Mouse (Mus musculus): ENCODE measurements around the gene Ttc30a2. TPM values are rescaled to one million over a fixed set of nuclear protein-coding genes. Genes with fewer than 3 reads are reported as not detected.

Gene Ttc30a2
- total and polyA plus RNA-seq, 2 experiments from 2014 or later = 0.23 to 1.4 TPM

- WGBS = 64% methylated on average over 2 of the region's 2 CpGs
- TF ChIP-seq EP300 (IDR thresholded peaks at IDR 0.05; ENCODE audit: low read depth) = no peak
- TF ChIP-seq CTCF (IDR thresholded peaks at IDR 0.05; ENCODE audit: low read depth) = no peak
- ATAC-seq (ENCODE audit: insufficient read depth, low read depth) = no peak
Observed at GRCm38 (mm10) chr2:75930941-75931340, 47.0 kb downstream of the Ttc30a2 start.

GRCm38 (mm10) chr2:75929786-75930444, 48.1 kb downstream of the Ttc30a2 start:
- Histone ChIP-seq H3K4me3 (ENCODE audit: low read depth, low read length) (no peak overlapping the region), H3K4me2 (ENCODE audit: low read depth, low read length) (no peak overlapping the region), H3K27ac (ENCODE audit: low read depth) (no peak overlapping the region), H3K9me3 (replicated peaks; ENCODE audit: control insufficient read depth, low read length) (no peaks in the 10 kb centered on the region), H3K4me1 (ENCODE audit: control insufficient read depth, insufficient read depth) (no peaks in the 10 kb centered on the region), H3K27me3 (ENCODE audit: control insufficient read depth, insufficient read depth, low read length) (no peaks in the 10 kb centered on the region), H3K36me3 (replicated peaks; ENCODE audit: control insufficient read depth, insufficient read depth, low read length) (peaks cover 19% of the 10 kb centered on the region), H3K9ac (replicated peaks; ENCODE audit: low read depth, low read length) (no peak overlapping the region)
- no peak for ATAC-seq (ENCODE audit: insufficient read depth, low read depth)
- TF ChIP-seq CTCF (IDR thresholded peaks at IDR 0.05; ENCODE audit: low read depth) = no peak
- TF ChIP-seq EP300 (IDR thresholded peaks at IDR 0.05; ENCODE audit: low read depth) = no peak
- peak; percentile 7 for DNase-seq (ENCODE audit: low spot score)
- 78% methylated on average over 6 of the region's 6 CpGs for WGBS

More at GRCm38 (mm10) chr2:75930941-75931340, 47.0 kb downstream of the Ttc30a2 start:
- H3K4me3 ChIP-seq (ENCODE audit: low read depth, low read length) = no peak overlapping the region
- no peaks in the 10 kb centered on the region for H3K4me1 ChIP-seq (ENCODE audit: control insufficient read depth, insufficient read depth)
- H3K4me2 ChIP-seq (ENCODE audit: low read depth, low read length) = no peak overlapping the region
- no peak overlapping the region for H3K9ac ChIP-seq (replicated peaks; ENCODE audit: low read depth, low read length)
- H3K27me3 ChIP-seq (ENCODE audit: control insufficient read depth, insufficient read depth, low read length) = no peaks in the 10 kb centered on the region
- no peaks in the 10 kb centered on the region for H3K9me3 ChIP-seq (replicated peaks; ENCODE audit: control insufficient read depth, low read length)
- H3K36me3 ChIP-seq (replicated peaks; ENCODE audit: control insufficient read depth, insufficient read depth, low read length) = peaks cover 19% of the 10 kb centered on the region
- no peak for DNase-seq (ENCODE audit: low spot score)
- no peak overlapping the region for H3K27ac ChIP-seq (ENCODE audit: low read depth)

- Histone ChIP-seq H3K4me3 (ENCODE audit: low read depth, low read length) (no peak overlapping the region), H3K27me3 (ENCODE audit: control insufficient read depth, insufficient read depth, low read length) (no peaks in the 10 kb centered on the region), H3K36me3 (replicated peaks; ENCODE audit: control insufficient read depth, insufficient read depth, low read length) (peaks cover 19% of the 10 kb centered on the region), H3K4me1 (ENCODE audit: control insufficient read depth, insufficient read depth) (no peaks in the 10 kb centered on the region), H3K9me3 (replicated peaks; ENCODE audit: control insufficient read depth, low read length) (no peaks in the 10 kb centered on the region), H3K27ac (ENCODE audit: low read depth) (no peak overlapping the region), H3K9ac (replicated peaks; ENCODE audit: low read depth, low read length) (no peak overlapping the region), H3K4me2 (ENCODE audit: low read depth, low read length) (no peak overlapping the region)
- DNase-seq (ENCODE audit: low spot score) (no peak), ATAC-seq (ENCODE audit: insufficient read depth, low read depth) (no peak)
- TF ChIP-seq EP300 (IDR thresholded peaks at IDR 0.05; ENCODE audit: low read depth) = no peak
- TF ChIP-seq CTCF (IDR thresholded peaks at IDR 0.05; ENCODE audit: low read depth) = no peak
- 98% methylated on average over 2 of the region's 2 CpGs for WGBS
Observed at GRCm38 (mm10) chr2:75929141-75929540, 48.8 kb downstream of the Ttc30a2 start.

- Histone ChIP-seq H3K9ac (replicated peaks; ENCODE audit: low read depth, low read length) (no peak overlapping the region), H3K27ac (ENCODE audit: low read depth) (no peak overlapping the region), H3K4me3 (ENCODE audit: low read depth, low read length) (no peak overlapping the region), H3K9me3 (replicated peaks; ENCODE audit: control insufficient read depth, low read length) (no peaks in the 10 kb centered on the region), H3K4me2 (ENCODE audit: low read depth, low read length) (no peak overlapping the region), H3K36me3 (replicated peaks; ENCODE audit: control insufficient read depth, insufficient read depth, low read length) (peaks cover 19% of the 10 kb centered on the region), H3K27me3 (ENCODE audit: control insufficient read depth, insufficient read depth, low read length) (no peaks in the 10 kb centered on the region), H3K4me1 (ENCODE audit: control insufficient read depth, insufficient read depth) (no peaks in the 10 kb centered on the region)
- ATAC-seq (ENCODE audit: insufficient read depth, low read depth) (no peak), DNase-seq (ENCODE audit: low spot score) (no peak)
- WGBS = 89% methylated on average over 3 of the region's 3 CpGs
- TF ChIP-seq EP300 (IDR thresholded peaks at IDR 0.05; ENCODE audit: low read depth) (no peak), CTCF (IDR thresholded peaks at IDR 0.05; ENCODE audit: low read depth) (no peak)
Observed at GRCm38 (mm10) chr2:75928011-75928410, 50.0 kb downstream of the Ttc30a2 start.

GRCm38 (mm10) chr2:75926061-75926460, 51.9 kb downstream of the Ttc30a2 start:
- H3K36me3 ChIP-seq (replicated peaks; ENCODE audit: control insufficient read depth, insufficient read depth, low read length) = peaks cover 19% of the 10 kb centered on the region
- 76% methylated on average over 5 of the region's 5 CpGs for WGBS
- H3K9me3 ChIP-seq (replicated peaks; ENCODE audit: control insufficient read depth, low read length) = no peaks in the 10 kb centered on the region
- H3K27me3 ChIP-seq (ENCODE audit: control insufficient read depth, insufficient read depth, low read length) = no peaks in the 10 kb centered on the region
- ATAC-seq (ENCODE audit: insufficient read depth, low read depth) = no peak
- H3K27ac ChIP-seq (ENCODE audit: low read depth) = no peak overlapping the region
- no peak overlapping the region for H3K4me3 ChIP-seq (ENCODE audit: low read depth, low read length)
- TF ChIP-seq EP300 (IDR thresholded peaks at IDR 0.05; ENCODE audit: low read depth) (no peak), CTCF (IDR thresholded peaks at IDR 0.05; ENCODE audit: low read depth) (no peak)
- H3K9ac ChIP-seq (replicated peaks; ENCODE audit: low read depth, low read length) = no peak overlapping the region
- no peaks in the 10 kb centered on the region for H3K4me1 ChIP-seq (ENCODE audit: control insufficient read depth, insufficient read depth)
- no peak for DNase-seq (ENCODE audit: low spot score)
- H3K4me2 ChIP-seq (ENCODE audit: low read depth, low read length) = no peak overlapping the region

Other genes with a start within 250 kb of the Ttc30a2 start
- 19.9 and 23.6 TPM in 2 replicates for gene Agps, start 146.0 kb downstream of the Ttc30a2 start, total RNA-seq (2014; rRNA removed; ENCODE audit: low replicate concordance)
- 11.8 and 12.4 TPM in 2 replicates for gene Agps, start 146.0 kb downstream of the Ttc30a2 start, polyA plus RNA-seq (2015; fragmentation: Nextera tagmentation; extraction: Ambion mirVana)
- gene Ttc30b, start 39.6 kb downstream of the Ttc30a2 start, total RNA-seq (2014; rRNA removed; ENCODE audit: low replicate concordance) = 22.6 and 26.7 TPM in 2 replicates
- 13.8 and 14.0 TPM in 2 replicates for gene Ttc30b, start 39.6 kb downstream of the Ttc30a2 start, polyA plus RNA-seq (2015; fragmentation: Nextera tagmentation; extraction: Ambion mirVana)
- gene Ttc30a1, start 3.8 kb upstream of the Ttc30a2 start, total RNA-seq (2014; rRNA removed; ENCODE audit: low replicate concordance) = 7.3 and 9.4 TPM in 2 replicates
- 3.3 and 3.7 TPM in 2 replicates for gene Ttc30a1, start 3.8 kb upstream of the Ttc30a2 start, polyA plus RNA-seq (2015; fragmentation: Nextera tagmentation; extraction: Ambion mirVana)